Mouse (Mus musculus) cerebellum, adult 2 months (tissue): ENCODE data around the gene Ntrk2. TPM values are rescaled to one million over a fixed set of nuclear protein-coding genes. Genes with fewer than 3 reads are reported as not detected.
A peak's percentile ranks its signal among the peaks of the same experiment; 100 is the strongest.
"Not testable (repeated sequence)": the region's sequence is repeated elsewhere in the genome, so short reads cannot be mapped to it uniquely, and the experiment has no call there.

Experiments used
- DNase-seq, 2 experiments: peaks; one replicate each; pipeline ENCODE4 v3.0.0; 2021
- H3K27ac ChIP-seq: fragments of 200-500 bp; 2 replicates; pipeline ENCODE4 v1.5.1; 2012; ENCODE audit warnings: low read length, control low read depth, inconsistent platforms; ENCODE audit not compliant: insufficient read depth
- H3K27me3 ChIP-seq: fragments of 200-500 bp; 2 replicates; pipeline ENCODE4 v1.6.1; 2012; ENCODE audit warnings: inconsistent platforms, mild to moderate bottlenecking, low read length, moderate library complexity; ENCODE audit not compliant: control insufficient read depth, insufficient read depth
- H3K4me1 ChIP-seq: fragments of 200-500 bp; 2 replicates; pipeline ENCODE4 v1.6.1; 2011; ENCODE audit warnings: low read length; ENCODE audit not compliant: control insufficient read depth, insufficient read depth
- H3K4me3 ChIP-seq: fragments of 200-500 bp; replicated peaks from 2 replicates; pipeline ENCODE3; 2011; ENCODE audit warnings: mild to moderate bottlenecking, low read depth, low read length, control low read depth; ENCODE audit not compliant: insufficient read depth
- CTCF ChIP-seq: fragments of 200-500 bp; IDR thresholded peaks from 2 replicates; pipeline ENCODE4 v1.5.1; 2011; ENCODE audit warnings: low read depth, mild to moderate bottlenecking, control low read depth, low read length, moderate library complexity, borderline replicate concordance; ENCODE audit not compliant: insufficient read depth
- POLR2A ChIP-seq: fragments of 200-500 bp; IDR thresholded peaks from 2 replicates; pipeline ENCODE4 v1.6.1; 2011; ENCODE audit warnings: low read length, control low read depth, borderline replicate concordance; ENCODE audit not compliant: insufficient read depth
- WGBS: fragments of 180-500 bp; shearing (Covaris S2); methylation state at CpG from one replicate; pipeline ENCODE4 v1.1.7; 2018; 5-methylcytosine and 5-hydroxymethylcytosine counted together
- polyA plus RNA-seq: library from polyadenylated mRNA; depleted of rRNA; stranded (reverse); fragments of >200 nt; gene quantifications from 2 replicates; pipeline ENCODE4 v1.2.3, GENCODE M21; 2012

Ntrk2 gene
- polyA plus RNA-seq, 1 experiment, result 136 TPM

DNA sequence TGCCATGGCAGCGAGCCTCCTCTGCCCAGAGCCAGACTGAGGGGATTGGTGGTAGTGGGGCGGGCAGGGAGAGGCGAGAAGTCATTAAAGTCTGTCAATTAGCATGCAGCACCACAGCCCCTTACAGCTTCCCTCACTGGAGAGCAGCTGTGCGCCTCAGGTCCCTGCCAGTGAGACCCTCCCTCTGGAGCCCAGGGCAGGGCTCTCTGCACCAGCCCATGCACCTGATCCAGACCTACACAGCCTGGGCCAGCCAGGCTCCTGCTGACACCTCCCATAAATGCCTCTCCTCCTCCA is 286.4 kb downstream of the Ntrk2 start:
- H3K27me3 ChIP-seq, result no peaks in the 10 kb centered on the region
- H3K27ac ChIP-seq, result peak overlapping the region; percentile 40; the same call in 1 of the 2 replicates
- DNase-seq, result peak; percentile 42 to 52
- 47% methylated on average over 4 of the region's 4 CpGs for WGBS
- no peak for TF ChIP-seq POLR2A
- TF ChIP-seq CTCF, result no peak
- no peak overlapping the region for H3K4me3 ChIP-seq
- H3K4me1 ChIP-seq, result peaks cover 12% of the 10 kb centered on the region

GRCm38 (mm10) chr13:59094722-59095121 is 288.4 kb downstream of the Ntrk2 start:
- H3K27ac ChIP-seq, result peak overlapping the region; percentile 55; the same call in 1 of the 2 replicates
- DNase-seq, result peak in 1 of 2 experiments; percentile 15
- no peak for TF ChIP-seq CTCF
- TF ChIP-seq POLR2A, result no peak
- H3K4me3 ChIP-seq, result no peak overlapping the region
- H3K4me1 ChIP-seq, result peaks cover 12% of the 10 kb centered on the region
- no peaks in the 10 kb centered on the region for H3K27me3 ChIP-seq
- 80% methylated on average over 7 of the region's 7 CpGs for WGBS

GRCm38 (mm10) chr13:59095811-59096391 is 289.5 kb downstream of the Ntrk2 start:
- Histone ChIP-seq H3K4me1 (peaks cover 12% of the 10 kb centered on the region), H3K27ac (no peak overlapping the region), H3K4me3 (no peak overlapping the region), H3K27me3 (no peaks in the 10 kb centered on the region)
- WGBS, result 74% methylated on average over 10 of the region's 10 CpGs
- no peak for TF ChIP-seq CTCF
- TF ChIP-seq POLR2A, result no peak
- DNase-seq, result no peak

- 53% methylated on average over 10 of the region's 10 CpGs for WGBS
- no peak overlapping the region for H3K4me3 ChIP-seq
- H3K27ac ChIP-seq, result peak overlapping the region; percentile 27; the same call in 1 of the 2 replicates
- DNase-seq, result peak in 1 of 2 experiments; percentile 22
- H3K27me3 ChIP-seq, result no peaks in the 10 kb centered on the region
- no peak for TF ChIP-seq CTCF
- TF ChIP-seq POLR2A, result no peak
- H3K4me1 ChIP-seq, result no peaks in the 10 kb centered on the region; the same call in 1 of the 2 replicates
These were observed 293.7 kb downstream of the Ntrk2 start for GRCm38 (mm10) chr13:59100086-59100485.

DNA sequence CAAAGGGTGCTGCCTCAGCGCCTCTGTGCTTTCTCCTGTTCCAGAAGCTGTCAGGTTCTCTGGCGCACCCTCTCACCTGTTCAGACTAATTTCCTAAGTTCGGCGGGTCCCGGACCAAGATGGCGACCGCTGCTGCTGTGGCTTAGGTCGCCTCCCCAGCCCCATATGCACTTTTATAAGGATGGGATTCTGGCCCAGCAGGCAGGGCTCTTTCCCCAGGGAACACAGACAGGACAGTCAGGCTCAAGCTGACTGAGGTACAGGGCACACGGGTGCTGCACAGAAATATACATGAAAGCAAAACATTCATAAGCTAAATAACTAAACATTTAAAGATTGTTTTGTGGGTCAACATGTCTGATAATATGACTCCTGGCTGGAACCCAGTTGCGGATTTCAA is 301.4 kb downstream of the Ntrk2 start:
- not testable (repeated sequence) for H3K27ac ChIP-seq, DNase-seq, H3K4me3 ChIP-seq, H3K4me1 ChIP-seq, H3K27me3 ChIP-seq
- WGBS, result 93% methylated on average over 10 of the region's 10 CpGs

GRCm38 (mm10) chr13:59110107-59110506 is 303.7 kb downstream of the Ntrk2 start:
- WGBS, result 94% methylated on average over 5 of the region's 5 CpGs
- DNase-seq, result no peak
- no peaks in the 10 kb centered on the region for H3K27me3 ChIP-seq
- no peaks in the 10 kb centered on the region for H3K4me1 ChIP-seq
- no peak overlapping the region for H3K4me3 ChIP-seq
- TF ChIP-seq POLR2A, result no peak
- no peak for TF ChIP-seq CTCF
- no peak overlapping the region for H3K27ac ChIP-seq

DNA sequence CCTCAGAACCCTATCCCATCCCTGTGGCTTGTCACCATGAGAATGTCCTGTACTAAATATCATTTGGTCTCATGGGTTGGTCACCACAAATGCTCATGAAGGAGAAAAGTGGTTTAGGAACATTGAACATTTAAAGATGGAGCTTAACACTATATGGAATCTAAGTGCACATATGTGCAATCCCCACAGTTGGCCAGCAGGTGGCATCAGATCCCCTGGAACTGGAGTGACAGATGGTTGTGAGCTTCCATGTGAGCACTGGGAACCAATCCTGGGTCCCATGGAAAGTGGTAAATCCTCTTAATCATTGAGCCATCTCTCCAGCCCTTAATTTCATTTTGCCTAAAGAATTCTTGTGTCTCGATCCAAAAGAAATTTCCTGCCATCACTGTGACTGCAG is 308.3 kb downstream of the Ntrk2 start:
- no peaks in the 10 kb centered on the region for H3K4me1 ChIP-seq
- 97% methylated on average over 1 of the region's 1 CpGs for WGBS
- no peak overlapping the region for H3K27ac ChIP-seq
- DNase-seq, result no peak
- no peak for TF ChIP-seq POLR2A
- TF ChIP-seq CTCF, result no peak
- no peaks in the 10 kb centered on the region for H3K27me3 ChIP-seq
- H3K4me3 ChIP-seq, result no peak overlapping the region

GRCm38 (mm10) chr13:59115551-59115950 is 309.2 kb downstream of the Ntrk2 start:
- Histone ChIP-seq H3K27ac (no peak overlapping the region), H3K4me1 (no peaks in the 10 kb centered on the region), H3K4me3 (no peak overlapping the region), H3K27me3 (no peaks in the 10 kb centered on the region)
- 93% methylated on average over 14 of the region's 14 CpGs for WGBS
- TF ChIP-seq CTCF (no peak), POLR2A (no peak)
- DNase-seq, result no peak

- DNase-seq, result no peak
- TF ChIP-seq CTCF (peak; percentile 31; the same call in 1 of the 2 replicates), POLR2A (no peak)
- H3K4me3 ChIP-seq, result no peak overlapping the region
These were observed 310.9 kb downstream of the Ntrk2 start for GRCm38 (mm10) chr13:59117233-59117632.

More at GRCm38 (mm10) chr13:59117233-59117632, 310.9 kb downstream of the Ntrk2 start:
- Histone ChIP-seq H3K4me1 (no peaks in the 10 kb centered on the region), H3K27ac (no peak overlapping the region), H3K27me3 (no peaks in the 10 kb centered on the region)
- WGBS, result 88% methylated on average over 5 of the region's 5 CpGs
